Mouse (Mus musculus): ENCODE results near the gene Smad1. TPM values are rescaled to one million over a fixed set of nuclear protein-coding genes. Genes with fewer than 3 reads are reported as not detected.

Smad1 gene
- total and polyA plus RNA-seq, 3 experiments, result 1.5 to 2.9 (median 2.1) TPM

- H3K36me3 ChIP-seq (replicated peaks), result no peaks in the 10 kb centered on the region
- no peaks in the 10 kb centered on the region for H3K9me3 ChIP-seq (replicated peaks)
- ATAC-seq (ENCODE audit: extremely low read depth, insufficient number of reproducible peaks, low FRiP score, poor library complexity, severe bottlenecking), result no peak
- H3K4me1 ChIP-seq (ENCODE audit: insufficient read depth, low read depth, low read length), result peaks cover 3% of the 10 kb centered on the region; the same call in 1 of the 2 replicates
- no peak overlapping the region for H3K4me3 ChIP-seq (ENCODE audit: low read depth, low read length)
- TF ChIP-seq CTCF (IDR thresholded peaks at IDR 0.05; ENCODE audit: low read depth, low read length) (no peak), TAL1 (conservative IDR thresholded peaks at IDR 0.05; ENCODE audit: low read depth, low read length) (no peak), POLR2AphosphoS5 (IDR thresholded peaks at IDR 0.05; ENCODE audit: insufficient replicate concordance, low read depth, low read length) (no peak), GATA1 (IDR thresholded peaks at IDR 0.05; ENCODE audit: borderline replicate concordance, low read length) (no peak), GATA2 (IDR thresholded peaks at IDR 0.05; ENCODE audit: borderline replicate concordance, low read depth, low read length) (no peak)
- no peak for DNase-seq (ENCODE audit: low spot score)
- peaks cover 9% of the 10 kb centered on the region; the same call in 1 of the 2 replicates for H3K27me3 ChIP-seq (ENCODE audit: insufficient read depth, low read length)
These were observed 88.5 kb downstream of the Smad1 start for GRCm38 (mm10) chr8:79310801-79311200.

DNA sequence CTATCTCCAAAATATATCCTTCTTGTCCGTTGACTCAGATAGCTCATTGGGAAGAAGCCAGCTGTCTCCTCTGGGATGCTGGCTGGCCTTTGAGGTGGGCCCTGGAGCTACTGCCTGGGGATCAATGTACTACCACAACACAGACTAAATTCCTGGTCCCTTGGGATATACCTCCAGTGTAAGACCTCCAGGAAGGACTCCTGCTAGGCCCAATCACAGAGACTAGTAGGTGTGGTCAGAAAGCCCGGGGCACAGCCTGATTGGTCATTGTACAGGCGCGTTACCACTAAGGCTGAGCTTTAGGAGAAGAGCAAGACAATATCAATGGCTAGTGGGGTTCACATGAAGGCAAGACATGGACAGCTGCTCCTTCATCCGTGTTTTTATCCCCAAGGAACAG is 93.4 kb downstream of the Smad1 start:
- Histone ChIP-seq H3K36me3 (replicated peaks) (peaks cover 7% of the 10 kb centered on the region), H3K4me3 (ENCODE audit: low read depth, low read length) (no peak overlapping the region), H3K27me3 (ENCODE audit: insufficient read depth, low read length) (0 out of 2 replicates have a peak, but pooled peaks cover 5% of the 10 kb centered on the region), H3K9me3 (replicated peaks) (no peaks in the 10 kb centered on the region), H3K4me1 (ENCODE audit: insufficient read depth, low read depth, low read length) (peaks cover 3% of the 10 kb centered on the region)
- TF ChIP-seq TAL1 (conservative IDR thresholded peaks at IDR 0.05; ENCODE audit: low read depth, low read length) (no peak), POLR2AphosphoS5 (IDR thresholded peaks at IDR 0.05; ENCODE audit: insufficient replicate concordance, low read depth, low read length) (no peak), GATA2 (IDR thresholded peaks at IDR 0.05; ENCODE audit: borderline replicate concordance, low read depth, low read length) (no peak), CTCF (IDR thresholded peaks at IDR 0.05; ENCODE audit: low read depth, low read length) (no peak), GATA1 (IDR thresholded peaks at IDR 0.05; ENCODE audit: borderline replicate concordance, low read length) (no peak)
- ATAC-seq (ENCODE audit: extremely low read depth, insufficient number of reproducible peaks, low FRiP score, poor library complexity, severe bottlenecking) (no peak), DNase-seq (ENCODE audit: low spot score) (no peak)

DNA sequence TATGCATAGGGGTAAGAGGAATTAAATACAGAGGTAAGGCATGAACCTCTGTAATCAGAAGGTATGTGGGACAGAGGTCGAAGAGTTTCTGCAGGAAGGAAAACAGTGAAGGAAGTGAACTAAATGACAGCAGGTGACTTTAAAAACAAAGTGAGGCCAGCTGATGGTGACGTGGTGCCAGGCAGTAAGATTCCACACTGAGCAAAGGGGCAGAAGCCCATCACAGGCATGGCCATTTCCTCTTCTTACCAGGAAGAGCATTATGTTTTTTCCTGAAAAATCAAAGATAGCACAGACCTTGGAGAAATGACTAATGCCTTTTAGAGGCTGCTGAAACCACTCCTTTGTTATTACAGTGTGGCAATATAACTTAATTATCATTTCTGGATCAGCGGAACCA is 97.8 kb downstream of the Smad1 start:
- DNase-seq (ENCODE audit: low spot score) (no peak), ATAC-seq (ENCODE audit: extremely low read depth, insufficient number of reproducible peaks, low FRiP score, poor library complexity, severe bottlenecking) (no peak)
- no peak for TF ChIP-seq CTCF (IDR thresholded peaks at IDR 0.05; ENCODE audit: low read depth, low read length)
- Histone ChIP-seq H3K9me3 (replicated peaks) (no peaks in the 10 kb centered on the region), H3K36me3 (replicated peaks) (peaks cover 23% of the 10 kb centered on the region), H3K4me3 (ENCODE audit: low read depth, low read length) (no peak overlapping the region), H3K4me1 (ENCODE audit: insufficient read depth, low read depth, low read length) (peaks cover 2% of the 10 kb centered on the region; the same call in 1 of the 2 replicates), H3K27me3 (ENCODE audit: insufficient read depth, low read length) (no peaks in the 10 kb centered on the region)

GRCm38 (mm10) chr8:79299704-79300103 is 99.6 kb downstream of the Smad1 start:
- DNase-seq (ENCODE audit: low spot score), result no peak
- ATAC-seq (ENCODE audit: extremely low read depth, insufficient number of reproducible peaks, low FRiP score, poor library complexity, severe bottlenecking), result no peak

GRCm38 (mm10) chr8:79297763-79298162 is 101.6 kb downstream of the Smad1 start:
- DNase-seq (ENCODE audit: low spot score) (peak; percentile 10), ATAC-seq (ENCODE audit: extremely low read depth, insufficient number of reproducible peaks, low FRiP score, poor library complexity, severe bottlenecking) (no peak)
- no peak for TF ChIP-seq POLR2AphosphoS5 (IDR thresholded peaks at IDR 0.05; ENCODE audit: insufficient replicate concordance, low read depth, low read length)
- 0 out of 2 replicates have a peak, but pooled peaks have one; percentile 12 for TF ChIP-seq CTCF (IDR thresholded peaks at IDR 0.05; ENCODE audit: low read depth, low read length)
- TF ChIP-seq GATA1 (IDR thresholded peaks at IDR 0.05; ENCODE audit: borderline replicate concordance, low read length), result no peak
- H3K36me3 ChIP-seq (replicated peaks), result peaks cover 19% of the 10 kb centered on the region
- H3K27me3 ChIP-seq (ENCODE audit: insufficient read depth, low read length), result no peaks in the 10 kb centered on the region
- H3K4me1 ChIP-seq (ENCODE audit: insufficient read depth, low read depth, low read length), result peaks cover 23% of the 10 kb centered on the region
- no peak overlapping the region for H3K4me3 ChIP-seq (ENCODE audit: low read depth, low read length)
- no peaks in the 10 kb centered on the region for H3K9me3 ChIP-seq (replicated peaks)

More at GRCm38 (mm10) chr8:79299704-79300103, 99.6 kb downstream of the Smad1 start:
- H3K4me1 ChIP-seq (ENCODE audit: insufficient read depth, low read depth, low read length), result peaks cover 11% of the 10 kb centered on the region
- TF ChIP-seq GATA1 (IDR thresholded peaks at IDR 0.05; ENCODE audit: borderline replicate concordance, low read length), result no peak
- no peak for TF ChIP-seq TAL1 (conservative IDR thresholded peaks at IDR 0.05; ENCODE audit: low read depth, low read length)
- H3K27me3 ChIP-seq (ENCODE audit: insufficient read depth, low read length), result no peaks in the 10 kb centered on the region
- H3K9me3 ChIP-seq (replicated peaks), result no peaks in the 10 kb centered on the region
- peaks cover 23% of the 10 kb centered on the region for H3K36me3 ChIP-seq (replicated peaks)
- H3K4me3 ChIP-seq (ENCODE audit: low read depth, low read length), result no peak overlapping the region

DNA sequence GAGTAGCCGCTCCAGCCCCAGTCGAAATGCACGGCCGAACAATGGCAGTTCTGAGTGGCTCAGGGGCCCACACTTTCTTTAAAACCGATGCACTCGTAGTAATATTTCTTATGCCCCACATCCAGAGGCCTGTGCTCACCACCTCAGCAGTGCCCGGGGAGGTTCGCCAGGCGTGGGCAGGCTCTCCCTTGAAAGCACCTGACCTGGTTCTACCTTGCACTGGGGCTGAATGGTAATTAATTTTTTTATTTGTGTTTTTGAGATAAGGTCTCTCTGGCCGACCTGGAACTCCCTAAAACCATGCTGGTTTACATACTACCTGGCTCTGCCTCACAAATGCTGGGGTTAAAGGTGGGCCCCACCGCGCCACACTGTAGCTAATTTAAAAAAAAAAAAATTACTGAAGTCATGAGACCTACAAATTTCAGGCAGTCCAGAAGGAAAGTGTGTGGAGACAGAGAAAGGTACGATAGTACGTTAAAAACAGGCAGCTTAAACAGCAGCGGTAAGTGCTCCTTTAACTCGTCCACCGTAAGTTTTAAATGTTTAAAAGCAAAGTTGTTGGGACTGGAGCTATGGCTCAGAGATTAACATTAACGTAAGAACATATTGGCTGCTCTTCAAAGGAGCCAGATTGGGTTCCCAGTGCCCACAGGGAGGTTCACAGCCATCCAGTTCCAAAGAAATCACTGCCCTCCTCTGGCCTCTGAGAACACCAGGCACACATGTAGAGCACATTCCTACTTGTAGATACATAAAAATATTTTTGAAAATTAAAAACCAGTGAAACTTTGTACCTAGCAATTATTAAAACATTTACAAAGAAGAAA is 103.8 kb downstream of the Smad1 start:
- no peak for TF ChIP-seq CTCF (IDR thresholded peaks at IDR 0.05; ENCODE audit: low read depth, low read length)
- no peak for TF ChIP-seq TAL1 (conservative IDR thresholded peaks at IDR 0.05; ENCODE audit: low read depth, low read length)
- no peak for TF ChIP-seq GATA1 (IDR thresholded peaks at IDR 0.05; ENCODE audit: borderline replicate concordance, low read length)
- no peak for TF ChIP-seq GATA2 (IDR thresholded peaks at IDR 0.05; ENCODE audit: borderline replicate concordance, low read depth, low read length)
- no peak for TF ChIP-seq POLR2AphosphoS5 (IDR thresholded peaks at IDR 0.05; ENCODE audit: insufficient replicate concordance, low read depth, low read length)
- H3K27me3 ChIP-seq (ENCODE audit: insufficient read depth, low read length), result no peaks in the 10 kb centered on the region
- peaks cover 13% of the 10 kb centered on the region for H3K36me3 ChIP-seq (replicated peaks)
- DNase-seq (ENCODE audit: low spot score) (peak; percentile 11), ATAC-seq (ENCODE audit: extremely low read depth, insufficient number of reproducible peaks, low FRiP score, poor library complexity, severe bottlenecking) (no peak)
- no peaks in the 10 kb centered on the region for H3K9me3 ChIP-seq (replicated peaks)
- H3K4me3 ChIP-seq (ENCODE audit: low read depth, low read length), result peak overlapping the region; percentile 90
- peaks cover 27% of the 10 kb centered on the region for H3K4me1 ChIP-seq (ENCODE audit: insufficient read depth, low read depth, low read length)
